Mouse (Mus musculus) erythroblast, embryonic 14.5 days (primary cell): ENCODE measurements around the gene Gm525.

Experiments
- GATA1 ChIP-seq: IDR thresholded peaks from 2 replicates; pipeline ENCODE4 v1.6.1; 2012; ENCODE audit warnings: low read length, inconsistent platforms, mixed read lengths
- TAL1 ChIP-seq: IDR thresholded peaks from 3 replicates; pipeline ENCODE4 v1.6.1; 2012; ENCODE audit warnings: low read length, inconsistent platforms, mixed read lengths

- TF ChIP-seq TAL1 (no peak), GATA1 (no peak)
Measured at GRCm38 (mm10) chr11:89134211-89134610, 60.6 kb downstream of the Gm525 start.
